In genomic region chr8:118379657-118380056, GRCm38 (mm10) we compare ENCODE assay signal across 9 mouse cellular contexts.
DNase-seq lines count a peak whose midpoint lies in the region; ATAC-seq and TF ChIP-seq lines count a peak whose summit lies in the region.
"Had no signal": no experiment of that assay in that cellular context is flagged by ENCODE, and none has a peak within 500 bp of the region (broad histone marks: within the 10 kb centered on the region; RNA-seq: fewer than 3 reads in every experiment).

No protein-coding gene starts in this region.

- H3K27ac ChIP-seq in heart, embryonic 12.5 days (ENCODE audit: poor library complexity, severe bottlenecking): peak overlapping the region; percentile 89
- H3K27ac ChIP-seq in heart, embryonic 16.5 days (ENCODE audit: low read length): peak overlapping the region; percentile 81
- peak overlapping the region; percentile 65 for H3K27ac ChIP-seq in midbrain, embryonic 13.5 days
- no peak overlapping the region for H3K27ac ChIP-seq in liver, postnatal 0 days (ENCODE audit: low read depth)
- H3K27ac ChIP-seq: stomach, postnatal 0 days had no signal

- no peak for DNase-seq in heart, adult 9 months (ENCODE audit: low spot score in 2 of 2)
- peak; percentile 57 for DNase-seq in fibroblast of lung, adult 2 months (ENCODE audit: low read depth)
- no peak for DNase-seq in ovary, postnatal 14 days (ENCODE audit: low spot score)
- DNase-seq in liver, postnatal 0 days: no peak
- DNase-seq: lung, embryonic 14.5 days had no signal

- ATAC-seq in heart, embryonic 12.5 days (ENCODE audit: insufficient number of reproducible peaks, low FRiP score): no peak
- ATAC-seq in heart, embryonic 16.5 days (replicated peaks; ENCODE audit: extremely low read depth, insufficient read depth, low FRiP score): no peak
- peak; percentile 76 for ATAC-seq in midbrain, embryonic 13.5 days
- ATAC-seq in liver, postnatal 0 days: no peak

- peaks cover 55% of the 10 kb centered on the region for H3K4me1 ChIP-seq in heart, embryonic 12.5 days (replicated peaks)
- H3K4me1 ChIP-seq in heart, embryonic 16.5 days (ENCODE audit: control insufficient read depth, insufficient read depth, low read length): peaks cover 41% of the 10 kb centered on the region
- peaks cover 33% of the 10 kb centered on the region for H3K4me1 ChIP-seq in midbrain, embryonic 13.5 days (replicated peaks)
- no peaks in the 10 kb centered on the region for H3K4me1 ChIP-seq in liver, postnatal 0 days (ENCODE audit: insufficient read depth)

- no peak for TF ChIP-seq CTCF in liver, postnatal 0 days (IDR thresholded peaks at IDR 0.05; ENCODE audit: low read depth)

- no peaks in the 10 kb centered on the region for H3K36me3 ChIP-seq in heart, embryonic 12.5 days
- H3K36me3 ChIP-seq in heart, embryonic 16.5 days (ENCODE audit: control insufficient read depth, insufficient read depth): no peaks in the 10 kb centered on the region
- no peaks in the 10 kb centered on the region for H3K36me3 ChIP-seq in midbrain, embryonic 13.5 days
- H3K36me3 ChIP-seq in liver, postnatal 0 days (replicated peaks; ENCODE audit: insufficient read depth, low read length): no peaks in the 10 kb centered on the region

- WGBS in heart, embryonic 12.5 days: 58% methylated on average over 3 of the region's 3 CpGs
- WGBS in heart, embryonic 16.5 days: 51% methylated on average over 3 of the region's 3 CpGs
- WGBS in midbrain, embryonic 13.5 days: 19% methylated on average over 3 of the region's 3 CpGs
- WGBS in liver, postnatal 0 days (ENCODE audit: insufficient replicate concordance): 59% methylated on average over 3 of the region's 3 CpGs

- no peaks in the 10 kb centered on the region for H3K27me3 ChIP-seq in heart, embryonic 12.5 days (replicated peaks)
- H3K27me3 ChIP-seq in heart, embryonic 16.5 days (ENCODE audit: control insufficient read depth, insufficient read depth, low read length): no peaks in the 10 kb centered on the region
- H3K27me3 ChIP-seq in midbrain, embryonic 13.5 days: no peaks in the 10 kb centered on the region
- H3K27me3 ChIP-seq in liver, postnatal 0 days (ENCODE audit: insufficient read depth, low read length): no peaks in the 10 kb centered on the region

- H3K4me2 ChIP-seq in heart, embryonic 12.5 days: peak overlapping the region; percentile 24
- peak overlapping the region; percentile 37; the same call in 1 of the 2 replicates for H3K4me2 ChIP-seq in heart, embryonic 16.5 days (ENCODE audit: low read depth, low read length)
- H3K4me2 ChIP-seq in midbrain, embryonic 13.5 days (replicated peaks): no peak overlapping the region
- H3K4me2 ChIP-seq in liver, postnatal 0 days (ENCODE audit: low read depth, low read length): no peak overlapping the region
- H3K4me2 ChIP-seq: lung, embryonic 14.5 days had no signal

- TF ChIP-seq EP300 in liver, postnatal 0 days (IDR thresholded peaks at IDR 0.05; ENCODE audit: low read depth): no peak

- no peaks in the 10 kb centered on the region for H3K9me3 ChIP-seq in heart, embryonic 12.5 days (replicated peaks)
- no peaks in the 10 kb centered on the region for H3K9me3 ChIP-seq in heart, embryonic 16.5 days (replicated peaks; ENCODE audit: control insufficient read depth, low read length)
- no peaks in the 10 kb centered on the region for H3K9me3 ChIP-seq in midbrain, embryonic 13.5 days
- no peaks in the 10 kb centered on the region for H3K9me3 ChIP-seq in liver, postnatal 0 days (ENCODE audit: low read length)

- H3K9ac ChIP-seq in heart, embryonic 12.5 days: no peak overlapping the region
- no peak overlapping the region for H3K9ac ChIP-seq in heart, embryonic 16.5 days (ENCODE audit: low read length)
- H3K9ac ChIP-seq in midbrain, embryonic 13.5 days (replicated peaks): no peak overlapping the region
- no peak overlapping the region for H3K9ac ChIP-seq in liver, postnatal 0 days (replicated peaks)
- H3K9ac ChIP-seq: lung, embryonic 14.5 days had no signal

- H3K4me3 ChIP-seq in heart, embryonic 12.5 days: no peak overlapping the region
- no peak overlapping the region for H3K4me3 ChIP-seq in heart, embryonic 16.5 days (ENCODE audit: low read length)
- no peak overlapping the region for H3K4me3 ChIP-seq in midbrain, embryonic 13.5 days (replicated peaks)
- no peak overlapping the region for H3K4me3 ChIP-seq in liver, postnatal 0 days (ENCODE audit: low read depth, low read length)

Comparison
In these comparisons a context has a peak if more than half of its experiments do, and no peak if none do; other contexts are left out.
1. H3K4me2 ChIP-seq: peak in heart, embryonic 12.5 days (single experiment) and heart, embryonic 16.5 days (single experiment); none in midbrain, embryonic 13.5 days (single experiment) and liver, postnatal 0 days (single experiment).